Mouse (Mus musculus): ENCODE data around the gene Mmp24.
A peak's percentile ranks its signal among the peaks of the same experiment; 100 is the strongest.
"Not testable (repeated sequence)": the region's sequence is repeated elsewhere in the genome, so short reads cannot be mapped to it uniquely, and the experiment has no call there.

Mmp24 gene

GRCm38 (mm10) chr2:155812637-155813036 is 37.5 kb downstream of the Mmp24 start:
- DNase-seq (ENCODE audit: low read depth, low spot score), result no peak

GRCm38 (mm10) chr2:155814829-155815228 is 39.7 kb downstream of the Mmp24 start:
- DNase-seq (ENCODE audit: low read depth, low spot score), result no peak

DNA sequence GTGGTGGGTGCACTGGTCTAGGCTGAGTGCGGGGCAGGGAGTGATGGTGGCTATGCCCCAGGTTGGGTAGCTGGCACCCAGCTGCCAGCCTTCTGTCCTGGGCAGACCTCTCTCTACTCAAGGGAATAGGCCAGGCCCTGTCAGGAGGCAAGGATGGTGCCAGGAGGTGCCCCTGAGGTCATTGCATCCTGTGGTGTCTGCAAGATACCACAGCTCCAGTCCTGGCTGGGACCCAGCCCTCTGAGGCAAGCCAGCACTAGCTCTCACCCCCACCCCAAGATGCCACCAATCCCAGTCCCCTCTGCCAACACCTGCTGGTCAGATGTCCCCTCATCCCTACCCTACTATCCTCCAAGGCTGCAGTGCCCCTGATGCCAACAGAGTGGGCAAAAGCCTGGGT is 41.0 kb downstream of the Mmp24 start:
- DNase-seq (ENCODE audit: low read depth, low spot score), result no peak

DNA sequence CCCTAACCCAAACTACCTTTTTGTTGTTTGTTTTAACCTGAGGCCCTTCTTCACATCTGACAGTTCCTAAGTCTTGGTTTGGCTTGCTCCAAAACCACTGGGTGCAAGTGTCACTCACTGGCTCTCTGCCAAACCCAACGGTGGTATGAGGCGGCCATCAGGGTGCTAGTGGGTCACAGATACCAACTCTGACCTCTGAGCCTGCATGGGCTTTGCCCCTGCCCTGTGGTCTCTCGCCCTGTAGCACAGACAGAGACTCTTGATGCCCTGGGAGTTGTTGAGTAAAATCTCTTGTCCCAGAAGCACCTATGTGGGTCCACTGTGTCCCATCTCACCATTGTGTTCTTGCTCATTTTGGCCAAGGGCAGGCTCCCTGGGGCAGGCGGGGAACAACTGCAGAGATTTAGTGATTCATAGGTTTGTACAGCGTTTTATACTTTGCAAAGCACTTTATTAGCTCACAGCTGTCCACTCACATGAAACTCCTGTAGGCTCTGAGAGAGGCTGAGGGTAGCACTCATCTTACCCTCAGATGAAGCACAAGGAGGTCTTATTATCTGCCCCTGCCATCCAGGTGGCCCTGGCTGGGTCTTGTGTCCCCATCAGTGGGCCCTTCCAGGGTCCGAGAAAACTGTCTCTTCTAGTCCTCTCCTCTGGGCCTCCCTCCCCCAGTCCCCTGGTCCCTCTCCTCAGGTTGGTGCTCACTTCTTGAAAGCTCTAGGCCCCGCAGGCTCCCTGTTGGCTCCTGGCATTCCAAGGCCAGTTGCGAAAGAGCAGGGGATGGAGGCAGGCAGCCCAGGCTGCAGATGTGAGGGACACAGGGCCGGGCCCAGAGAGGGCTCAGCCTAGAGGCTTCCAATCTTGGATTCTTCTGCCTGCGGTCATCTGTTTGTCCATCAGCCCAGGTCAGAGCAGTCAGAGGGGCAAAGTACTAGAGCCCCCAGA is 42.4 kb downstream of the Mmp24 start:
- no peak for DNase-seq (ENCODE audit: low read depth, low spot score)

GRCm38 (mm10) chr2:155818596-155819391 is 43.7 kb downstream of the Mmp24 start:
- peak; percentile 78 for DNase-seq (ENCODE audit: low read depth, low spot score)

GRCm38 (mm10) chr2:155819392-155819448 is 44.1 kb downstream of the Mmp24 start, which contains the start of gene BC029722:
Gene BC029722 (minus strand): TSS chr2:155819426.
- no peak for DNase-seq (ENCODE audit: low read depth, low spot score)

GRCm38 (mm10) chr2:155819449-155820251 is 44.5 kb downstream of the Mmp24 start:
- DNase-seq (ENCODE audit: low read depth, low spot score), result no peak

- DNase-seq (ENCODE audit: low read depth, low spot score), result no peak
These were observed 45.6 kb downstream of the Mmp24 start for GRCm38 (mm10) chr2:155820779-155821178.

GRCm38 (mm10) chr2:155823722-155824121 is 48.6 kb downstream of the Mmp24 start:
- no peak for DNase-seq (ENCODE audit: low read depth, low spot score)

- no peak for DNase-seq (ENCODE audit: low read depth, low spot score)
These were observed 50.9 kb downstream of the Mmp24 start for GRCm38 (mm10) chr2:155825904-155826629.

DNA sequence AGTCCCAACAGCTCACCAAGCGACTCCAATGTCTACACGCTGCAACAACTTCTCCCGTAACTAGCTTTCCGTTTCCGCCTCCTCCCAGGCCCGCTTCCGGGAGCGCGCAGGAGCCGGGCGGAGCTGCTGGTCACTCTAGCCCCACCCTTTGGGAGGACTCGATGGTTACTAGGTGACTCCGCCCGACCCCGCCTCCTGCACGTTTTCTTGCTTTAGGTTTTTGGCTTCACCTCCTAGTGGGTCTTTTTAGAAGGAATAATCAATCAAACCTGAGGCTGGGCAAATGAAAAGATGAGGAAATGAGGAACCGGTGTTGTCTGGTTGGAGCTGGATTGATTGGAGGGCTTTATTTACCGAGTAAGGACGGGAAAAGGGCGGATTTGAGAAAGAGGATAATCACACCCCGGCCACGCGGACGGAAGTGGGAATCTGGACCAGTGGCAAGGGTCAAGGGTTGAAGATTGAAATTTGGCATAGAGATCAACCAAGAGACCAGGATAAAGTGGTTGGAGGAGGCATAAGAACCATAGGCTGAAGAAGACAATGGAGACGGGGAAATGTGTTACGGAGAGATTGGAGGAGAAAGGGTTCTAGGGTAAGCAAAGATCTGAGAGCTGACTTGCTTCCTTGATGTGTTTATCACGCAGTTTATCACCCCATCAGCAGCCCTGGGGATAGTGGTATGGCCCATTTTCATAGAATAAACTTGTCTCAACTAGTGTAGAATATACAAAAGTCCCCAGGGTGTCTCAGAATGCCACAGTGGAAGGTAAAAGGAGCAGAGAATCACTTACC is 51.7 kb downstream of the Mmp24 start, which contains the start of gene Eif6:
Eif6 (minus strand) TSS at position 296 of the 795 bp plus-strand sequence.
- peak; percentile 73 for DNase-seq (ENCODE audit: low read depth, low spot score)

DNA sequence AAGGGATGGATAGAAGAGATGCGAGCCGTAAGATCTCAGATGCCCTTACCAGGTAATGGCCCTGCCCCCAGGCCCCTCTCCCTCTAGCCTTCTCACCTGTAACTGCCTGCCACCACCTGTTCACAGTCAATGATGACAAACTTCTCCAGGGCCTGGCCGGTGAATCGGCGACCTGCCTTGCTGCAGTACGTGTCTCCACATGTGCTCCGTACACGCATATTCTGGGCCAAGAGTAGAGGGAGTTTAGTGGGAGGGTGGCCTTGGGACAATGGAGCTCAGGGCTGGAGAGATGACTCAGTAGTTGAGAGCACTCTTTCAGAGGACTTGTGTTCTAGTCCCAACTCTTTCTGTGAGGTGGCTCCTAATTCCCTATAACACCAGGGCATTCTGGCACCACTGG is 55.7 kb downstream of the Mmp24 start:
- no peak for DNase-seq (ENCODE audit: low read depth, low spot score)

- no peak for DNase-seq (ENCODE audit: low read depth, low spot score)
These were observed 56.2 kb downstream of the Mmp24 start for GRCm38 (mm10) chr2:155831302-155831701.

- DNase-seq (ENCODE audit: low read depth, low spot score), result not testable (repeated sequence)
These were observed 56.9 kb downstream of the Mmp24 start for GRCm38 (mm10) chr2:155832087-155832486.

DNA sequence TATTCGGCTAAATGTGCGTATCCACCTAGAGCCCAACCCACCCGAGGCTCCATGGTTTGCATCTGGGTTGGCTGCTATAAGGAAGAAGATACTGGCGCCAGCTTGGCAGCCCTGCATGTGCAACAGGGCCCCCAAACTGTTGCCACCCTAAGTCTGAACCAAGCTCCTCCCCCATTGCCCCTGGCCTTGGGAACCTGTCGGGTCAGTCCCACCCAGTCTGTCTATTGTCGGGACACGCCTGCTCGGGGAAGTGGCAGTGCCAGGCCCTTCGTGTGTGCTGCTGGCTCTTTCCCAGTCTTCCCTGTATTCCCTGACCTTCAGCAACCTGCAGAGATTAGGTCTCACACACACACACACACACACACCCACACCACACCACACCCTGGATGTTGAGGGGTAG is 59.6 kb downstream of the Mmp24 start, which contains the start of gene Fam83c:
Fam83c (minus strand) TSS at position 123 of the 400 bp plus-strand sequence.
- DNase-seq (ENCODE audit: low read depth, low spot score), result no peak

- DNase-seq (ENCODE audit: low read depth, low spot score), result no peak
These were observed 62.8 kb downstream of the Mmp24 start for GRCm38 (mm10) chr2:155837961-155838360.

- no peak for DNase-seq (ENCODE audit: low read depth, low spot score)
These were observed 63.8 kb downstream of the Mmp24 start for GRCm38 (mm10) chr2:155838961-155839360.

DNA sequence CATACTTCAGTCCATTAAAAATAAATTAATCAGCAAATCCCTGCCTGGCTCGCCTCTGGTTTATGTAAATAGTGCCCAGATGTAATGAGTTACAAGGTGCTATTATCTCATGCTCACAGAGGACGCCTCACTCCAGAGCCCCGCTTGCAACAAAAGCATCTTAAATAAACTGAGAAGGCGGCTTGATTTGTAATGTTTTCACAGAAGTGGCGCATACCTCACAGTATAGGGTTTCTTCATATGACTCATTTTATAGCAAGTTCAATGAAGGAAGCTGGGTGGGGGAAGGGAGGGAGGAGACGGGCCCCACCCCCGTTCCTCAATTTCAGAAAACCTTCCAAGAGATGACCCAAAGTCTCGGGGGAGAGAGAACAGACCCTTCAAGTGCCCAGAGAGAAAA is 71.8 kb downstream of the Mmp24 start:
- no peak for DNase-seq (ENCODE audit: low read depth, low spot score)

GRCm38 (mm10) chr2:155848291-155848690 is 73.1 kb downstream of the Mmp24 start:
- peak; percentile 67 for DNase-seq (ENCODE audit: low read depth, low spot score)

- DNase-seq (ENCODE audit: low read depth, low spot score), result no peak
These were observed 74.3 kb downstream of the Mmp24 start for GRCm38 (mm10) chr2:155849464-155849863.

GRCm38 (mm10) chr2:155850120-155850519 is 75.0 kb downstream of the Mmp24 start:
- no peak for DNase-seq (ENCODE audit: low read depth, low spot score)

Measured in embryo, embryonic 11.5 days (tissue).